Mouse (Mus musculus) G1E (cell line): ENCODE measurements around the gene Ccnk.

Experiments used
- CTCF ChIP-seq: IDR thresholded peaks from 2 replicates; pipeline ENCODE4 v1.5.1; 2012; ENCODE audit warnings: low read depth, low read length, inconsistent platforms, mixed read lengths
- GATA2 ChIP-seq: IDR thresholded peaks from 2 replicates; pipeline ENCODE4 v1.6.1; 2012; ENCODE audit warnings: low read depth, low read length, inconsistent platforms, borderline replicate concordance
- POLR2AphosphoS5 ChIP-seq: IDR thresholded peaks from 2 replicates; pipeline ENCODE4 v1.6.1; 2012; ENCODE audit warnings: low read depth, low read length, inconsistent platforms; ENCODE audit not compliant: insufficient replicate concordance
- TAL1 ChIP-seq: conservative IDR thresholded peaks from 2 replicates; pipeline ENCODE4 v1.6.1; 2012; ENCODE audit warnings: low read depth, low read length, inconsistent platforms, mixed read lengths

GRCm38 (mm10) chr12:108204978-108205377, 25.6 kb downstream of the Ccnk start:
- no peak for TF ChIP-seq CTCF
- no peak for TF ChIP-seq TAL1
- TF ChIP-seq POLR2AphosphoS5 = no peak; the same call in 1 of the 2 replicates
- no peak for TF ChIP-seq GATA2
